Mouse (Mus musculus): ENCODE measurements around the gene Zic2.

- TF ChIP-seq POLR2A (IDR thresholded peaks at IDR 0.05; ENCODE audit: borderline replicate concordance, extremely low read depth, insufficient read depth, insufficient read length, poor library complexity, severe bottlenecking): no peak
- TF ChIP-seq CTCF (IDR thresholded peaks at IDR 0.05; ENCODE audit: borderline replicate concordance, extremely low read depth, insufficient read depth, insufficient read length): no peak
Measured at GRCm38 (mm10) chr14:122462689-122463079, 12.6 kb upstream of the Zic2 start.
